In genomic region chr5:149525055-149525785, GRCm38 (mm10) we compare ENCODE assay signal across 9 mouse cellular contexts. TPM values are rescaled to one million over a fixed set of nuclear protein-coding genes. Genes with fewer than 3 reads are reported as not detected.
A peak's percentile ranks its signal among the peaks of the same experiment; 100 is the strongest.
DNase-seq lines count a peak whose midpoint lies in the region; ATAC-seq and TF ChIP-seq lines count a peak whose summit lies in the region.
"Had no signal": no experiment of that assay in that cellular context is flagged by ENCODE, and none has a peak within 500 bp of the region (broad histone marks: within the 10 kb centered on the region; RNA-seq: fewer than 3 reads in every experiment).

No protein-coding gene starts in this region.

- no peak for DNase-seq in kidney, postnatal 25 days
- peak; percentile 49 for DNase-seq in ES-CJ7 (ENCODE audit: low read depth, low spot score)
- no peak for DNase-seq in ovary, postnatal 14 days (ENCODE audit: low spot score)
- no peak for DNase-seq in gastrocnemius, adult 18-20 months (ENCODE audit: low spot score)

- no peaks in the 10 kb centered on the region for H3K79me2 ChIP-seq in myocyte (ENCODE audit: control insufficient read depth, insufficient read depth)

- 0 out of 2 replicates have a peak overlapping the region, but pooled peaks have one; percentile 7 for H3K4me2 ChIP-seq in kidney, embryonic 16.5 days (replicated peaks; ENCODE audit: low read depth, low read length)
- H3K4me2 ChIP-seq in forebrain, embryonic 16.5 days (ENCODE audit: low read length): peak overlapping the region; percentile 43
- H3K4me2 ChIP-seq in myocyte (ENCODE audit: low read depth): peak overlapping the region; percentile 65
- no peak overlapping the region for H3K4me2 ChIP-seq in kidney, embryonic 15.5 days

- no peak for TF ChIP-seq POLR2A in myocyte (IDR thresholded peaks at IDR 0.05; ENCODE audit: insufficient read length, low read depth)

- H3K27ac ChIP-seq in kidney, embryonic 16.5 days (ENCODE audit: low read length): no peak overlapping the region
- peak overlapping the region; percentile 92 for H3K27ac ChIP-seq in forebrain, embryonic 16.5 days (ENCODE audit: low read length)
- H3K27ac ChIP-seq in kidney, embryonic 15.5 days: no peak overlapping the region

- no peaks in the 10 kb centered on the region for H3K9me3 ChIP-seq in kidney, embryonic 16.5 days (ENCODE audit: low read length)
- H3K9me3 ChIP-seq in forebrain, embryonic 16.5 days (ENCODE audit: control insufficient read depth, low read length): no peaks in the 10 kb centered on the region
- H3K9me3 ChIP-seq in kidney, embryonic 15.5 days (replicated peaks): no peaks in the 10 kb centered on the region

- no peak overlapping the region for H3K9ac ChIP-seq in kidney, embryonic 16.5 days (replicated peaks; ENCODE audit: low read length)
- H3K9ac ChIP-seq in forebrain, embryonic 16.5 days (replicated peaks; ENCODE audit: low read depth, low read length): no peak overlapping the region
- H3K9ac ChIP-seq in kidney, embryonic 15.5 days: no peak overlapping the region

- no peaks in the 10 kb centered on the region for H3K36me3 ChIP-seq in kidney, embryonic 16.5 days (ENCODE audit: insufficient read depth, low read length)
- H3K36me3 ChIP-seq in forebrain, embryonic 16.5 days (ENCODE audit: control insufficient read depth, insufficient read depth): no peaks in the 10 kb centered on the region
- no peaks in the 10 kb centered on the region for H3K36me3 ChIP-seq in myocyte (ENCODE audit: control insufficient read depth, insufficient read depth)
- H3K36me3 ChIP-seq in kidney, embryonic 15.5 days: no peaks in the 10 kb centered on the region

- H3K27me3 ChIP-seq in kidney, embryonic 16.5 days (ENCODE audit: insufficient read depth, low read length): peaks cover 5% of the 10 kb centered on the region; the same call in 1 of the 2 replicates
- no peaks in the 10 kb centered on the region for H3K27me3 ChIP-seq in forebrain, embryonic 16.5 days (replicated peaks; ENCODE audit: control insufficient read depth, insufficient read depth, low read length)
- no peaks in the 10 kb centered on the region for H3K27me3 ChIP-seq in myocyte (ENCODE audit: control insufficient read depth, insufficient read depth, insufficient read length)
- H3K27me3 ChIP-seq in kidney, embryonic 15.5 days: no peaks in the 10 kb centered on the region

- no peak for ATAC-seq in kidney, embryonic 16.5 days (ENCODE audit: low FRiP score, low TSS enrichment)
- no peak for ATAC-seq in forebrain, embryonic 16.5 days
- ATAC-seq in kidney, embryonic 15.5 days (replicated peaks; ENCODE audit: low FRiP score): no peak

- no peak overlapping the region for H3K4me3 ChIP-seq in kidney, embryonic 16.5 days (ENCODE audit: low read length)
- H3K4me3 ChIP-seq in forebrain, embryonic 16.5 days (replicated peaks; ENCODE audit: low read length): no peak overlapping the region
- no peak overlapping the region for H3K4me3 ChIP-seq in myocyte
- no peak overlapping the region for H3K4me3 ChIP-seq in kidney, embryonic 15.5 days (replicated peaks)

- WGBS in kidney, embryonic 16.5 days: 47% methylated on average over 6 of the region's 6 CpGs
- 42% methylated on average over 6 of the region's 6 CpGs for WGBS in forebrain, embryonic 16.5 days
- WGBS in kidney, embryonic 15.5 days: 50% methylated on average over 6 of the region's 6 CpGs

- H3K4me1 ChIP-seq in kidney, embryonic 16.5 days (ENCODE audit: insufficient read depth, low read length): peaks cover 28% of the 10 kb centered on the region
- peaks cover 43% of the 10 kb centered on the region for H3K4me1 ChIP-seq in forebrain, embryonic 16.5 days (replicated peaks; ENCODE audit: control insufficient read depth, insufficient read depth, low read length)
- peaks cover 39% of the 10 kb centered on the region for H3K4me1 ChIP-seq in kidney, embryonic 15.5 days

- no peak overlapping the region for H3ac ChIP-seq in myocyte (ENCODE audit: control insufficient read depth, insufficient read length)

TF ChIP-seq in myocyte, 11 proteins besides CTCF, POLR2A, EP300 and RAD21:
- no peak for TF ChIP-seq USF1 (IDR thresholded peaks at IDR 0.05; ENCODE audit: low read depth)

RNA-seq across cellular contexts. Expression of gene Wdr95, which starts 3.3 kb away (rescaled TPM):
- not detected in 2 replicates for polyA plus RNA-seq in kidney, embryonic 16.5 days (2015; fragmentation: Nextera tagmentation; extraction: Ambion mirVana)
- polyA plus RNA-seq in forebrain, embryonic 16.5 days (2015; fragmentation: Nextera tagmentation; extraction: Ambion mirVana): 0.14 and 0.19 TPM in 2 replicates
- polyA plus RNA-seq in myocyte (2012; fragmentation: generic; extraction: Trizol): 0.07 TPM
- total RNA-seq in gastrocnemius, adult 18-20 months (2021): not detected
- not detected in 2 replicates for polyA plus RNA-seq in kidney, embryonic 15.5 days (2015; fragmentation: Nextera tagmentation; extraction: Ambion mirVana)
- total RNA-seq: common myeloid progenitor, adult 5-6 weeks had no signal
